Mouse (Mus musculus): ENCODE measurements around the gene Slc1a6. TPM values are rescaled to one million over a fixed set of nuclear protein-coding genes. Genes with fewer than 3 reads are reported as not detected.

The Slc1a6 gene
- not detected for total RNA-seq (2023)

GRCm38 (mm10) chr10:78779981-78780651 lies at the start of gene Slc1a6:
Gene Slc1a6, plus strand, starts transcription at chr10:78780496.

DNA sequence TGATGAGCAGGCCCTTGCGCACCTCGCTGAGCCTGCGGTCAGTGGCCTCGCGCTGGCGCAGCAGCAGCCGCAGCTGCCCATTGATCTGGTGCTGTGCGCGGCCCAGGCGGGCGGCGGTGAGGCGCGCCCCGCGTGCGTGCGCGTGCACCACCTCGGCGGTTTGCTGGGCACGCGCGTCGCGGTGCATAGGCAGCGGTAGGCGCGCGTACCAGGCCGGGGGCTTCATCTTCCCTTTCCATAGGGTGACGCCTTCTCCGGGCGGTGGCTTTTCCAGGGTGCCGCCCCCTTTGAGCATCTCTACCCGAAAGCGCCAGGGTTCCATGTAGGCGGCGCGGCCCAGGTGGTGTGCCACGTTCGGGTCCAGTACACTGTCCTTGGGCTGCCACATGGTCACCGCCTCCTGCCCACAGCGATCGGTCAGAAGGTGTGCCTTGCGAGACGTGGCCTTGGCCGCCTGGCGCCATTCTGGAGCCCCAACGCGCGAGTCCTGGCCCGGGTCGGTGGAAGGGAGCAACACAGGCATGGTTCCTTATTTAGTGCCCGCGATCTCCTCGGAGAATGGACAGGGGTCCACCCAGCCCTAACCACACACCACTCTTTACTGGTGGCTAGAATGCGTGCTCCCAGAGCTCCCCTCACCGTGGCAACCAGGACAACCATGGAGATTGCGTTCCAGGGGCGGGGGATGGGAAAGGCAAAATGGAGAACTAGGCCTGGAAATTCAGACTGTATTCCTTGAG lies 27.7 kb upstream of the Slc1a6 start, which contains the start of gene Ccdc105:
Ccdc105 (minus strand) TSS at position 614 of the 740 bp plus-strand sequence.

DNA sequence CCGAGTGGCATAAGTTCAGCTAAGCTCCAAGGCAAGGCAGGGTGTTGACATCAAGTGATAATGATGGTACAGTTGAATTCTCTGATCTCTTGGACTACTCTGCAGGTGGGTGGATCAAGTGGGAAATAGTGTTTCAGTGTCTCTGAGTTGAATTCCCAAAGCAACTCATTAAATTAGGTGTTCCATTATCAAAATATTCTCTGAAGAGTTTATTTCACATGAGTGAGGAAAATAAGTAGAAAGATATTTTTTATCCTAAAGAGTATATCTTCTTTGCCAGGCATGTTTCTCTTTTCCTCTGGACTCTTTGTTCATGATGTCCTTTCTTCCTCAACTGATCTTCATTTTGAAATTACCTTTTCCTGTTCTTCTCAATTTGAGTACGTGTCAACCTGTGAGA lies 71.8 kb downstream of the Slc1a6 start, which contains the start of gene Olfr1356:
Olfr1356 (minus strand) TSS at position 101 of the 400 bp plus-strand sequence.

Other genes with a start within 250 kb of the Slc1a6 start
- gene Ilvbl, start 206.2 kb upstream of the Slc1a6 start, total RNA-seq (2023): 100 to 1,000 TPM in 1 of 2 experiments, 10 to 100 TPM in 1; 94.2 to 123 TPM
- gene Syde1, start 188.5 kb upstream of the Slc1a6 start, total RNA-seq (2023): 1 to 10 TPM; 1.3 to 1.4 TPM
- not detected for gene Olfr1357, start 162.4 kb upstream of the Slc1a6 start, total RNA-seq (2023)
- not detected for gene Casp14, start 62.2 kb upstream of the Slc1a6 start, total RNA-seq (2023)
- gene Ccdc105, start 27.4 kb upstream of the Slc1a6 start, total RNA-seq (2023): not detected
- not detected for gene Olfr1356, start 71.7 kb downstream of the Slc1a6 start, total RNA-seq (2023)
- not detected for gene Olfr1355, start 95.0 kb downstream of the Slc1a6 start, total RNA-seq (2023)
- gene Olfr1354, start 132.7 kb downstream of the Slc1a6 start, total RNA-seq (2023): not detected
- gene Olfr8, start 170.1 kb downstream of the Slc1a6 start, total RNA-seq (2023): not detected
- gene Olfr1353, start 182.8 kb downstream of the Slc1a6 start, total RNA-seq (2023): not detected
- not detected for gene Olfr1352, start 200.6 kb downstream of the Slc1a6 start, total RNA-seq (2023)
- gene Olfr1351, start 232.0 kb downstream of the Slc1a6 start, total RNA-seq (2023): not detected
- gene Olfr57, start 248.2 kb downstream of the Slc1a6 start, total RNA-seq (2023): not detected

All from B cell, adult 67 days (primary cell).